Mouse (Mus musculus) adipocyte (in vitro differentiated cells): ENCODE data around the gene Pnkd.

ENCODE experiments used
- DNase-seq: peaks from one replicate; pipeline ENCODE4 v3.0.0-alpha.2; 2016; ENCODE audit warnings: low spot score

Pnkd gene

DNA sequence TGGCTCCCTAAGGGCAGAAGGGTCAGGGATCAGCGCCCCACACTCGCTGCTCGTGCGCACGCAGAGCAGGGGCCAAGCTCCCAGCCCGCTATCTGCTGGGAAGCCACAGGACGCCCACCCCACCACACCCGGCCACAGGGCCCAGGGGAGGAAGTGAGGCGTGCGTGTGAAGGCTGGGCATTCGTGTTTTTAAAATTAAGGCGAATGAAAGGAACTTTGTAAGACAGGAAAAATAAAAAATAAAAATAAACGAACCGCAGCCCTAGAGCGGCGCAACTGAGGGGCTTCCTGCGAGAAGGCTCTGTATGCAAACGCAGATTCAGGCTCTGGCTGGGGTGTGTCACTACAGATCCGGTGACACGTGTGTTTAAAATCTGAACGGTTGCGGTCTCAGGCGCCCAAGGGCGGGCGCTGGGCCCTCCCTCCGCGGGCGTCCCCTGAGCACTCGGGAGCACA, 105.1 kb downstream of the Pnkd start:
- no peak for DNase-seq

DNA sequence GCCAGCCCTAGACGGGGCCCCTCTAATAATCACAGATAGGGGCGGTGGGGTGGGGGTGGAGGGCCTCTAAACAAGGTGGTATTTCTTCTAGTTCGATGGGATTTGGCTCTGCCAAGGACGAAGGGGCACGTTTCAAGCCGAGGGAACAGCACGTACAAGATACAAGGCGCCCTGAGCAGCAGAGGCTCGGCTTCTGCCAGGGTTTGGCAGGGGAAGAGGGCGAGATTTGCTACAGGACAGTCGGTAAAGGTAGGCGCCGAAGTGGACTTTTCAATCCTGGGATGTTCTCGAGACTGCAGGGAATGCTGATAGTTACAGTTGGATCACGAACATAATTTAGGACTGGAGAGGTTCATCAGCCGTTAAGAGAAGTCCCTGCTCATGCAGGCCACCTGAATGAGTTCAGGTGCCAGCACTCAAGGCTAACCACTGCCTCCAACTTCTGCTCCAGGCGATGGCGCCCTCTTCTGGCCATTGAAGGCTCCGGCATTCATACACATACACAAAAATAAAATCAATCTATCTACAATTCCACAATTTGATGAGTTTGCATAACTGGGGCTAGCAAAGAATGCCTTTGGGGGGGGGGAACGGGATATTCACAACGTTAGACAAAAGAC, 105.7 kb downstream of the Pnkd start:
- DNase-seq = peak; percentile 79

DNA sequence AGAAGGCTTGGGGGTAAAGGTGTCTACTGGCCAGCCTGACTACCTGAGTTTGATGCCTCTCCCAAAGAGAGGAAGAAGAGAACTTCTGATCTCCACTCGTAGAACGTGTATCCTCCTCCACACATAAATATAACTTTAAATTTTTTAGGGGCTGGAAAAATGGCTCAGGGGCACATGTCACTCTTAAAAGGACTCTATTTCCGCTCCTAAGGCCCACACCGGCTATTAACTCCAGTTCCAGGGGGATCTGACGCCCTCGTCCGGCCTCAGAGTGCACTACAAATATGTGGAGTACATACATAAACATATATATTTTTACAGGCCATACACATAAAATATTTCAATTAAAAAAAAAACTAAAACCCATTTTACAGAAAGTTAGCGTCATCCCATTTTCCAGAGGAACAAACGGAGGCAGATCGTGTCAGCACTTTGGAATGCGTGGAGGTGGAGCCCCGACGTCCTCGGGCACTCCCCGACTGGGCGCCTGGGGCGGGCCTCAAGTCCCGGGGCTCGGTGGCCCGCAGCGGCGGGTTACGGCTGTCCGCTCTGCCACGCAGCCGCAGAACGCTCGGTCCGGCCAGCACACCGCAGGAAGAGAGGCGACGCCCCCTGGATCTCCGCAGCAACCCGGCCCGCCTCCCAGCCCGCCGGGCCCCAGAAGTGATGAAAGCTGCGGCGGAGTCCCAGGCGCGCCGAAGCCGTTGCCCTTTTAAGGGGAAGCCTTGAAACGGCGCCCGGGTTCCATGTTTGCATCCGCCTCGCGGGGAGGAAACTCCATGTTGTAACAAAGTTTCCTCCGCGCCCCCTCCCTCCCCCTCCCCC, 106.4 kb downstream of the Pnkd start, which contains the start of gene Ctdsp1:
Ctdsp1 (plus strand) TSS at position 586 of the 825 bp plus-strand sequence.
- peak; percentile 93 for DNase-seq

DNA sequence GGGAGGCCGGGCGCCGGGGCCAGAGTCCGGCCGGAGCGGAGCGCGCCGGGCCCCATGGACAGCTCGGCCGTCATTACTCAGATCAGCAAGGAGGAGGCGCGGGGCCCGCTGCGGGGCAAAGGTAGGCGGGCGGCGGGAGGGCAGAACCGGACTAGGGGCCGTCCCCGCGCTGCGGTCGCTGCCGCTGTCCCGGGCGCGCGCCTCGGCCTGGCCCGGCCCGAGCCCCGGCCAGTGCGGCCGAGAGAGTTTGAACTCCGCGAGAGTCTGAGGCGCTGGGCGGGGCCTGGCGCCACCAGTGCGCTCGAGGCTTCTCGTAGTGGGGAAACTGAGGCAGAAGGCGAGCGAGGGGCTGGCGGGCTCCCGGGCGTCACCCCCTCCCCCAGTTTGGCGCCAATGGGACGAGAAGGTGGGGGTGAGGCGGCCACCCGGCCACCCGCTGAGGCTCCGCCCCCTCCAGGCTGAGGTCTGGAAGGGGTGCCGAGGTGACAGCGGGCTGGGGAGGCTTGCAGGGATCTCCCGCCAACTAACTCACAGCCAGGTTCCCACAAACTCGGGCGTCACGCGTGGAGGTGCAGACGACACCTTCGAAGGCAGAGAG, 107.2 kb downstream of the Pnkd start:
- DNase-seq = peak; percentile 71

DNA sequence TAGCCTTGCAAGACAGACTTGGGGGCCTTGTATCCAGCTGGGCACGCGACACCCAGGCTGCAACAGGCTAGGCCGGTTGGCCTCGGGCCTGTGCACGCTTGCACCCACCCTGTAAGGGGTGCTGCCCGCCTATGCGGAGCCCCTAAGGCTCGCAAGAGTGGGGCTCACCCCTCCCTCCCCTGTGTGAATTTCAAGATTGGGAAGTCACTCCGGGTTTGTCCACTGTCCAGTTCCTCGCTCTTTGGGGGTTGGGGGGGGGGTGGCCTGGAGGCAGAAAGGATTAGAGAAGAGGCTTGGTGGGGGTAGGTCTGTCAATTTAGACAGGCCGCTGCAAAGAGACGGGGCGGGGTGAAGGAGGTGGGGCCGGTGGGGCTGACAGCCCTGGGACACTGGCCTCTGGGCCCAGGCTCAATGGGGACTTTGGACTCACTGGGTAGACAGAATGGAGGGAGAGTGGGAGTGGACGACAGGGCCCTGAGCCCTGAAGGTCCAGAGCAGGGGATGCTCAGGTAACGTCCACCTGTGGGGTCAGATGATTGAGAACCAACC, 107.8 kb downstream of the Pnkd start:
- DNase-seq = peak; percentile 56

DNA sequence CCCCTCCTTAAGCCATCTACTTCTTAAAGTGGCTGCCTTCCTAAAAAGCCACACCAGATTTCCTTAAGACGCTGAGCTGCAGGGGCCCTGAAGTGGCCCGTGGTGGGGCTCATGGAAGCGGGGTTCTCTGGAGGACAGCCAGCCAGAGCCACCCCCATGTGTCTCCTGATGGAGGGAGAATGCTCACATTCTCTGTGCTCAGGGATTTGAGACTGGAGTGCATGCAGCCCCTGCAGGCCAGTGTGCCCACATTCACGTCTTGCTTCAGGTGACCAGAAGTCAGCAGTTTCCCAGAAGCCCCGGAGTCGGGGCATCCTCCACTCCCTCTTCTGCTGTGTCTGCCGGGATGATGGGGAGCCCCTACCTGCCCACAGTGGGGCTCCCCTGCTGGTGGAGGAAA, 108.3 kb downstream of the Pnkd start:
- no peak for DNase-seq

DNA sequence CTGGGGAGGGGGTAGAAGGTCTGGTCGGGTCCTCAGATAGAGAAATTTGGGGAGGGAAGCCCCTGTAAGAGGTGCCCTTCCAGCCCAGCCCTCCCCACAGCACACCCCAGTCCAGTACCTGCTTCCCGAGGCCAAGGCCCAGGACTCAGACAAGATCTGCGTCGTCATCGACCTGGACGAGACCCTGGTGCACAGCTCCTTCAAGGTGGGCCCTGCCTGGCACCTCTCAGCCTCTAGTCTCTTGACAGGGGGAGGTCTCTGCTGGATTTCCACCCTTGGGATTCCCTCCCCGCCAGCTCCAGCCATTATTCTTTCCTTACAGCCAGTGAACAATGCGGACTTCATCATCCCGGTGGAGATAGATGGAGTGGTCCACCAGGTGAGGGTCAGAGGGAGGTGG, 109.0 kb downstream of the Pnkd start:
- DNase-seq = no peak

DNA sequence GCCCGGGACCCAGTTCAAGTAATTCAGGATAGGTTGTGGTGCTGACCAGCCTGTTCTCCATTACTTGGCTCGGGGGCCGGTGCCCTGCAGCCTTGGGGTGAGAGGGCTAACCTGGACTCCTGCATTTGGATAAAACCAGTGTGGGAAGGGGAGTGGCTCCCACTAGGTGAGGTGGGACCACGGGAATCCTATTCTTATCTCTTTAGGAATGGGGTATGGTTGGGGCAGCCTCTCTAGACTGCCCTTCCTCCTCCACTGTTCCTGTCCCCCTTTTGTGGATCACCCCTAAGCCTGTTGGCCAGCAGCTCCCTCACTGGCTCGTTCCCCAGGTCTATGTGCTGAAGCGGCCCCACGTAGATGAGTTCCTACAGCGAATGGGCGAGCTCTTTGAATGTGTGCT, 109.6 kb downstream of the Pnkd start:
- no peak for DNase-seq

DNA sequence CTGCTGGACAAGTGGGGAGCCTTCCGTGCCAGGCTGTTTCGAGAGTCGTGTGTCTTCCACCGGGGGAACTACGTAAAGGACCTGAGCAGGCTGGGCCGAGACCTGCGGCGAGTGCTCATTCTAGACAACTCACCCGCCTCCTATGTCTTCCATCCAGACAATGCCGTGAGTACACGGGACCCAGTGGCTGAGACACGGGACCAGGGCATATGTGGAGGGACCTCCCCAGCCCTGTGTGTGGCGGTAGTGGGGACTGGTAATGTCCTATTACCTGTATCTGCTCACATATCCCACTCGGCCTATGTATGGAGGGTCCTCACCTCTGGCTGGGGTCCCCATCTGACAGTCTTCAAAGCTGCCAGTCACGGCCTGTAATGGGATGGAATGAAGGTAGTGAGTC, 110.1 kb downstream of the Pnkd start:
- DNase-seq = no peak

DNA sequence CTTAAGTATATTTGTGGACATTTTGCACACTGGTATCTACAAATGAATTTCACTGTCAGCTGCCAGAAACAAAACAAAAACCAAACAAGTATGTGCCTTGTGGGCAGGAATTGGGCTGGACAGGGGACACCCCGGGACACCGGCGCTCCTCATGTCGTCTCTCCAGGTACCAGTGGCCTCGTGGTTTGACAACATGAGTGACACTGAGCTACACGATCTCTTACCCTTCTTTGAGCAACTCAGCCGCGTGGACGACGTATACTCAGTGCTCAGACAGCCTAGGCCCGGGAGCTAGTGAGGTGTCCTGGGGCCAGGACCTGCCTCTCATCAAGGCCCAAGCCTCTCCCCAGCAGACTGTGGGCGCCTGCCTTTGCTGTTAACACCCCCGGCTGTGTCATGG, 110.6 kb downstream of the Pnkd start:
- no peak for DNase-seq

DNA sequence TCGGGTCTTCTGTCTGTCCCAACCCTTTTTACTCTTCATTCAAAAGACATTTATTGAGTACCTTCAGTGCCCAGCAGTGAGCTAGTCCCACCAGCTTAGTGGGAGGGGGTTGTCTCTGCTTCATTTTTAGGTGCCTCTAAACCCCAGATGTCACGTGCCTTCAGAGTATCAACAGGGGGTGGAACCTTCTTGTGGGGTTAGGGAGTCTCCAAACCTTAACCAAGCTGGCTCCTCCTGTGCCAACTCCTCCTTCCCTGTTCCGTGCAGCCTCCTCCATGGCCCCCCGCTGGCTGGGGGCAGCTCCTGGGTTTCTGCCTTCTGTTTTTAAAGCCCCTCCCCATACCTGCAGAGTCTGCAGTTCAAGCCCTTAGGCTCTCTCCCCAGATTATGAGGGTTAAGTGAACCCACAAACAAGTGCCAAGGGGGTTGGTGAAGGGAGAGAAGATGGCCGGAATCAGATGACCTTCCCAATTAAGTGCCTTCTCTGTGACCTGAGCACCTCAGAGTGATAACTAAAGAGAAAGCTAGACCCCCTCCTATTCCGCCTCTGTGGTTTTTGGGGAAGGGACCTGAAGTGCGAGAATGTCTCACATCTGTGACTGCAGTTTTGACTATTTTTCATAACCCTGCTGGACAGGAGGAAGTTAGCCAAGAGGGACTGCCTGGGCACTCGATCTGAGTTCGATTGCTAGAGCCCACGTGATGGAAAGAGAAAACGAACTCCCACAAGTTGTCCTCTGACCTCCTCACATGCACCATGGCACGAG, 111.9 kb downstream of the Pnkd start:
- peak; percentile 49 for DNase-seq

DNA sequence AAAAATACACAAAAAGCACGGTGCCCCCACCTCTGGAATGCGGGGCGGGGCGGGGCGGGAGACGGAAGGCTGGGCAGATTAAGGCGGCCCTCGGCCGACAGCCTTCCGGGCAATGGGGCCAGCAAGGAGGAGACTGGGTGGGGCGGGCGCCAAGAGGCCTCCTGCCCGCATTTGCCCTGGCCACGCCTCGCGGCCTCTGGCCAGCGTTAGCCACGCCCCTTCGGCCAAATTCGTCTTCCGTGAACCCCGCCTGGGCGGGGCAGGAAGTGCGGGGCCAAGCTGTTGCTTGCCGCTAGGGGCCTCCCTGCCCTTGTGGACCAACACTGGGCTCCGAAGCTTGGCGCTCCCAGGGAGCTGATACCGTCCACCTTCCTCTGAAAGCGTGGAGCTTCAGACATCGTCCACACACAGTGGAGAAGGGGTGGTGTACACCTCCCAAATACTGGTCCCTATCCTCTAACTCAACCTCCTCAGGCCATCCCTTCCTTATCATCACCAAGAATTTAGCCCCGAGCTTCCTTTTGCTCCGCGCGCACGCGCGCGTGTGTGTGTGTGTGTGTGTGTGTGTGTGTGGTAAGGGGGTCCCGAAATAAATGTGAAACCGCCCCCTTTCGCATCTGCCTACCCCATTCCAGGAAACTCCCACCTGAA, 112.7 kb downstream of the Pnkd start:
- DNase-seq = peak; percentile 99

DNA sequence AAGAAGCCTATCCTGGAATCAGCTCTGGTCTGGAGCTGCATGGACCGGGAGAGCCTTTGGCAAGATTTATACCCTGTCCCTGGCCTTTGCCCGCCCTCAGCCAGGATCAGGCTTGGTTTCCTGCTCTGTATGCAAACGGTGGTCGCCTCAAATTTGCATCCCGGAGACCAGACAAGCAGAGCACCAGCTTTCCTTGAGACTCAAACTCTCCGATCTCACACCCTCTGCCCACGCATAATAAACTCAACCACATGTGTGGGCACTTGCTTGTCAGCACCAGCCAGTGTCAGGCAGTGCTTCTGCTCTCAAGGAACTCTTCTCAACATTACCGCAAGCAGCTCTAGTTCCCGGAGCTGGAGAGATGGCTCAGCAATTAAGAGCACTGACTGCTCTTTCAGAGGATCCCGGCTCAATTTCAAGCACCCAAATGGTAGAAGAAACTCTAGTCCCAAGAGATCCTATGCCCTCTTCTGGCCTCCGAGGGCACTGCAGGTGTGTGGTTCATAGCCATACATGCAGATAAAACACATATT, 113.3 kb downstream of the Pnkd start:
- peak; percentile 61 for DNase-seq

DNA sequence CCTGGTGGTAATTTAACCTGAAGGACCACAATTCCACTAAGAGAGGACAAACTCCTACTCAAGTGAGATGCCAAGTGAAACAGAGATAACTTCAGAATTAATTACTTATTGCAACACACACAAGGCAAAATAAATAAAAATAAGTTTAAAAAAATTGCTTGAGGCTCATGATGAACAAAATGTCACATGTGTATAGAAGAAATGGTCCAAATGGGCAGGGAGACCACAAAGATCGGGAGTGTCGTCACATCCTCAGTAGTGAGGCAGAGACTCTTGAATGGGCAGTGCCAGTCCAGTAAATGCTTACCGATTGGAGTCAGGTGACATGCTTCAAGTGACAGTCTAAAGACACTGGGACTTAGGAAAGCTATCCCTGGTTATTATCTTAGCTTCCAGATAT, 115.8 kb downstream of the Pnkd start:
- peak; percentile 18 for DNase-seq

DNA sequence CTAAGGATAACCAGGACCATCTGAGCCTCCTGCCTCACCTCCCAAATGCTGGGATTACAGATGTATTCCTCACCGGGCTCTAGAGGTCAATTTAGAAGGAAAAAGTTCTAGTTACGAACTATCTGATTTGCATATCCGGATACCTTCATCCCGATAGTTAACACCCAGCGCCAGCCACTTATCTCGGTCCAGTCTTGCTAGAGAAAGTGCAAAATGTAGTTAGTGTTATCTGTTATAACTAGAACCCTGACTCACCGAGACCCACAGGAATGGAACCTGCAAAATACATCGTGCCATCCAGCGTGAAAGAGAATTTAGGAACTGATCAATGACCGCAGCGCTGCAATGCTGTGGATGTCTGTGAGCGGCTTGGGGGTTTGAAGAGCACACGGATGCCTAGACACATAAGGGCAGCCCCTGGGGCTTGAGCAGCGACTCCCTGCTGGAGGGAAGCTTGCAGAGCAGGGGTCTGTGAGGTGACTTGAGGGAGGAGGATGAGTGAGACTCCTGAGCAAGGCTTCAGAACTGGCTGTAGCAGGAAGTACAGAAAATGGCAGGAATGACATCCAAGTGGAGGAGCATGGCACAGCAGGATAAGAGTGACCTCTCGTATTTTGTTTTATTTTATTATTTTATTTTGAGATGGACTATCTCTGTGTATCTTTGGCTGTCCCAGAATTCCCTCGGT, 116.4 kb downstream of the Pnkd start:
- DNase-seq = no peak
